Mouse (Mus musculus) embryo, embryonic 11.5 days (tissue): ENCODE measurements around the gene Cadm2.

Source experiments
- DNase-seq: peaks from one replicate; pipeline ENCODE4 v3.0.0-alpha.2; 2012; ENCODE audit warnings: low read depth, low spot score

Cadm2 gene

GRCm38 (mm10) chr16:66761546-66762473 is 858.9 kb downstream of the Cadm2 start:
- DNase-seq, result no peak

GRCm38 (mm10) chr16:66748533-66748932 is 872.2 kb downstream of the Cadm2 start:
- no peak for DNase-seq

GRCm38 (mm10) chr16:66731212-66731611 is 889.5 kb downstream of the Cadm2 start:
- DNase-seq, result no peak

GRCm38 (mm10) chr16:66706476-66706875 is 914.2 kb downstream of the Cadm2 start:
- no peak for DNase-seq

- no peak for DNase-seq
These were observed 925.9 kb downstream of the Cadm2 start for GRCm38 (mm10) chr16:66694783-66695182.

GRCm38 (mm10) chr16:66677241-66677640 is 943.5 kb downstream of the Cadm2 start:
- DNase-seq, result no peak

GRCm38 (mm10) chr16:66651013-66651362 is 969.7 kb downstream of the Cadm2 start:
- no peak for DNase-seq

- no peak for DNase-seq
These were observed 970.2 kb downstream of the Cadm2 start for GRCm38 (mm10) chr16:66650348-66651012.

GRCm38 (mm10) chr16:66647798-66648197 is 972.9 kb downstream of the Cadm2 start:
- no peak for DNase-seq

GRCm38 (mm10) chr16:66643606-66644005 is 977.1 kb downstream of the Cadm2 start:
- DNase-seq, result no peak

- DNase-seq, result no peak
These were observed 993.2 kb downstream of the Cadm2 start for GRCm38 (mm10) chr16:66627527-66627926.

GRCm38 (mm10) chr16:66622423-66622822 is 998.3 kb downstream of the Cadm2 start:
- DNase-seq, result no peak

GRCm38 (mm10) chr16:66612624-66613023 is 1008.1 kb downstream of the Cadm2 start:
- DNase-seq, result no peak
